Mouse (Mus musculus) erythroblast, embryonic 14.5 days (primary cell): ENCODE results near the gene Orc1.

Source experiments
- GATA1 ChIP-seq: IDR thresholded peaks from 2 replicates; pipeline ENCODE4 v1.6.1; 2012; ENCODE audit warnings: low read length, inconsistent platforms, mixed read lengths
- TAL1 ChIP-seq: IDR thresholded peaks from 3 replicates; pipeline ENCODE4 v1.6.1; 2012; ENCODE audit warnings: low read length, inconsistent platforms, mixed read lengths

DNA sequence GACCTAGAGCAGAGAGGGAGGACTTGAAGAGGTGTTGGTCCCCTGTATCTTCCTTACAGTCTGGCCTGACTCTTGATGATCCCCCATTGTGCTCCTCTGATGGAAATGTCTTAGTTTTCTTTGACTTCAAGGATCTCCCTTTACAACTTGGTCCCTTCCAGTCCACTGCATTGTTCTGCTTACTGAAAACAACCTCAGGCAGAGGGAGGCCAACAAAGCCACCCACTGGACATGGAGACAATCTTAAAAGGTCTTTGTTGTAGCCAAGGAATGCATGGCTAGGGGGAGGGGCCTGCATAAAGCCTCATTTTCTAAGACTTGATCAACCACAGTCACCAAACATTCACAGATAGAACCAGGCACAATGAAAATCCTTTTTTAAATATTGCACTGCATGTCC, 55.9 kb downstream of the Orc1 start:
- TF ChIP-seq TAL1 (no peak), GATA1 (no peak)
